Mouse (Mus musculus) left cerebral cortex, adult 8-10 months (tissue): ENCODE measurements around the gene Pde4b. TPM values are rescaled to one million over a fixed set of nuclear protein-coding genes. Genes with fewer than 3 reads are reported as not detected.
A peak's percentile ranks its signal among the peaks of the same experiment; 100 is the strongest.

Experiments
- DNase-seq, 2 experiments: peaks; one replicate each; pipeline ENCODE4 v3.0.0; 2022; ENCODE audit warnings: low spot score in 2 of 2
- total RNA-seq, 4 experiments: library from RNA; stranded (reverse); gene quantifications; 2 replicates each; pipeline ENCODE4 v1.2.4; 2022

Gene Pde4b
- total RNA-seq, 4 experiments from 2014 or later = 130 to 148 (median 137) TPM

- no peak for DNase-seq
Observed at GRCm38 (mm10) chr4:102505714-102506113, 418.4 kb downstream of the Pde4b start.

DNA sequence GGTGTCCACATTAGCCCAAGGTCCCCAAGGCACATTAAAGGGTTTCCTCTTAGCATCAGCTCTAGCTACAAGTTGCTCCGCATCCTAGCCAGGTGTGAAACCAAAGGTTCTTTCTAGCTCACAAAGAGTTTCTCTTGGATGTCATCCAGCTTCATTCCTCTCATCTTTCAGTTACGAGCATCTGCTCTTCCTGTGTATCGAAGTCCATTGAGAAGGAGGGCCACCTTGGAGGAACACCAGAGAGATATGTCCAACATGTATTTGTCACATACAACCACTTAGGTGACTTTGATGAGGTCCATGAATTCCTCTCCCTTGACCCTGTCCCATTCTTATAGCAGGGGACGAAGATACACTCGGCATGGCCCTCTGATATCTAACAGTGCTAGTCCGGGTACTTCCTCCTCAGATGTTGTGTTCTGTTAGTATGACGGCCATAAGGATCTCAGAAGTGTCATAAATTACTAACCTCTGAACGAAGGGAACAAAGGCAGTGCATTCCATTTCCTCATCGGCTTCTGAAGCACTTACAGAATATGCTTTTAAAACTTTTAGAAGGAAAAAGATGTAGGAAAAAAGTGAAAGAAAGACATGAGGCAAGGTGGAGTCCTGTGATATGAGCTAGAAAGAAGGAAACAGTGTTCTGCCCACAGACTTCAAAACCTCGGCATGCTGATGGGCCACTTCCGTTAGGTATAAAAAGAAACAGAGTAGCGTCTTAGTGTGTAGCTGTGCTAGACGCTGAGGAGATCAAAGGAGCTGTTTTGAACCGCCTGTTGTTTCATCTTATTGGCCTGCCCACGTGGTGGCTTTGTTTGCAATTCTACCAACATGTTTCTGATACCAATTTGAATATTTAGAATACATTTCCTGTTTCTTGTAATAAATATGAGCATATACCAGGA, 419.3 kb downstream of the Pde4b start:
- DNase-seq = no peak

GRCm38 (mm10) chr4:102507344-102507743, 420.0 kb downstream of the Pde4b start:
- DNase-seq = no peak

DNA sequence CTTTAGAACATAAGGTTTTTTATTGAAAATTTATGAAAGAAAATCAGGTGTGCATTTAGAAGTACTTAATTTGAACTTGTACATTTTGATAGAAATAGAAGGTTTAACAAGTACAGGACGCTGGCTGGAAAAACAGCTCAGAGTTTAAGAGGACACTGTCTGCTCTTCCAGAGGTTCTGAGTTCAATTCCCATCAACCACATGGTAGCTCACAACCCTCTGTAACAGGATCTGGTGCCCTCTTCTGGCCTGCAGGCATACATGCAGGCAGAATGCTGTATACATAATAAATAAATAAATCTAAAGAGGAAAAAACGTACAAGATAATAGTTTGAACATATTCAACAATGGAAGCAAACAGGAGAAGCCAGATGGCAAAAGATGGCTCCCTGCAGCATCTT, 420.4 kb downstream of the Pde4b start:
- DNase-seq = no peak

GRCm38 (mm10) chr4:102510061-102510460, 422.7 kb downstream of the Pde4b start:
- DNase-seq = no peak

DNA sequence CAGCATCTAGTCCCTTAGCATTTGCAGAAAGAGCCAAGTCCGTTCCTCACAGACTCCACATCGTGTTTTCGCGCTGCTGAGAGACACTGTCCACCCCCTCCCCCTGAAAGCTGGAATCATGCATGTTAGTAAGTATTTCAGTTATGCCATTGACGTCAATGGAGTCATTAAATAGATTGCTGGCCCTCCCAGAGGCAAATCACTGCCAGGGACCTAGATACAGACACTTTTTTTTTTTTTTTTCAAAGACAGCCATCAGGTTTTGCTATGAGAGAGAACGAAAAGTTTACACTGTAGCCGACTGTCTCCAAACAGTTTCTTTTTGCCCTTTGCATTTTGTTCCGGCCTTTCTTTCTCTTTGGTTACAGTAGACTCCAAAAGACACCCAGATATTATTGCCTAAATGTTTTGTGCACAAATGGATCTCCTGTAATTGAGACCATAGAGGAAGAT, 423.6 kb downstream of the Pde4b start:
- DNase-seq = peak; percentile 38 to 74

- peak; percentile 29 to 72 for DNase-seq
Observed at GRCm38 (mm10) chr4:102511511-102511910, 424.2 kb downstream of the Pde4b start.

DNA sequence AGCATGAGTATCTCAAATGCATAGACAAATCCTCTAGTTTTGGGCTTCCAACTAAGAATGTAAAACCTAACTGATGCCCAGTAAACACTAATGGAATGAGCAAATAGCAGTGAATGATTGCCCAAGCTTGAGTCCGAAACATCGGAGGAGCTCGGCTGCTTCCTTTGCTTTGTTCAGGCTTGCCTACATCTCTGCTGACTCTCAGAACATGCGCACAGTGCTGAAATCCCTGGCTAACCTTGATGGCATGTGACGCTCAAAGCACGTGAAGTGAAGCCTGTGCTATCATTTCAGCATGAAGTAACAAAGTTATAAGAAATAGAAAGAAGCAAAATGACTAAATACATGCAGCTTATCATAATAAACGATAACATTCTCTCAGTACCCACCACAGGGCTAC, 425.6 kb downstream of the Pde4b start:
- DNase-seq = no peak

DNA sequence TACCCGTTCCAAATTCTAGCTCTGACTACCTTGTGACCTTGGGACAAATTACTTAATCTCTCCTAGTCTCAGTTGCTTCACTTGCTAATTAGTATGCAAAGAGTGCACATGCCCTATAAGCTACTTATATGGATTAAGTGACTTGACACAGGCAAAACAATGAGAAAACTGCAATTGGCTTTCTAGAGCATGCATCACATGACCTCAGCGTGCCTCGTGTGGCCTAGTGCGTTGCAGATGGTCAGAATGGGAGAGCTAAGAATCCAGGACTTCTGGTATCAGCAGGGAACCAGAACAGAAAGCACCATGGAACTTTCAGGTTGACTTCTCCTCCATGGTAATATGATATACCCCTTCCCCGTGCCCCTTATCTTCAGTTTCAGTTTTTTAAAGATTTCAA, 426.2 kb downstream of the Pde4b start:
- DNase-seq = no peak

DNA sequence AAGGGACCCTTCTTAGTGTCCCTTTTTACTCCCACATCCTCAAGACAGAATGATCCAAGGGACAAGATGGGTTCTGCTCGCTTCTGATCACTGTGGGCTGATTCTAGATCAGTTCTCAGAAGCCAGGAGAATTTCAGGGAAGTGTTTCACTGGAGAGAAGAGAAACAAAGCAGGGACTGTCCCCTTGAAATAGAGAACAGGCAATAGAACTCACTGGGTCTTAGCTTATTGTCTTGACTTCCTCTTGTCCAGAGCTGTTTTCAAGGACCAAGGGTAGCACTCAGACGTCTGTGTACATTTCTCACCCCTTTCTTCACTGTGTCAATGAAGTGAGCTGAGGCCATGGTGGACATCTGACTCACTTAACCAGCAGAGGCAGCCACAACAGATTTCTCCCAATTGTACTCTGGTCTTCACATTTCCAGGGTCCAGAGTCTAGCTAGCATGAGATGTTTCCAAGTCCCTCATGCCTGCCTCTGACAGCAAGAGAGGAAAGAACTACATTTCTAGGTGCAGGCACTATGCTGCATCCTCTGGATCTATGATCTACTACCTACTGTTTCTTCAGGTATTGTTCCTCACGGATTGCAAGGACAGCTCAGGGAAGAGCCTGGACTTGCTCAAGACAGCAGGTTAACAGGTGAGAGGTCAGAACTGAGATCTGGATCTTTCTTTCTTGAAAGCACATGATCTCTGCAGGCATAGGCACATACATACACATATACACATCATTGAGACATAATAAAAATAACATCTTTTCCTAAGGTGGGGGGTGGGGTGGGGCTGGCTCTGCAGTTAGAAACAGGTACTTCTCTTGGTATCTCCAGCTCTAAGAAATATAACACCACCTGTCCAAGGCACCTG, 427.9 kb downstream of the Pde4b start:
- DNase-seq = no peak

DNA sequence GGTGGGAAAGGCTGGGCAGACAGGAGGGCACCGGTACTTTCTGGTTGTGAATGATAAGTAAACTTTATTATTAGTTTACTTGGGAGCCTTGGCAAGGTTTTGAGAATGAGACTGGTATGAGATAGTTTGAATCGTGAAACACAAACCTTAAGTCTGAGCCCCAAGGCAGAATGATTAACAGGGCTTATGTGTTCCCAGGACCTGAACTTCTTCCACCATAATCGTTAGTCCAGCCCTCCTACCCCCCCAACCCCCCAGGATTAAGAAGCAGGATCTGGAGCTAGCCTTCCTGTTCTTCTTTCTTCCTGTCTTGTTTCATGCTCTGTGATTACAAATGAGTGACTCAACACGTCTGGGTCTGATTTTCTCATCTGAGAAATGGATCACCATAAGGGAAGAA, 429.1 kb downstream of the Pde4b start:
- no peak for DNase-seq

DNA sequence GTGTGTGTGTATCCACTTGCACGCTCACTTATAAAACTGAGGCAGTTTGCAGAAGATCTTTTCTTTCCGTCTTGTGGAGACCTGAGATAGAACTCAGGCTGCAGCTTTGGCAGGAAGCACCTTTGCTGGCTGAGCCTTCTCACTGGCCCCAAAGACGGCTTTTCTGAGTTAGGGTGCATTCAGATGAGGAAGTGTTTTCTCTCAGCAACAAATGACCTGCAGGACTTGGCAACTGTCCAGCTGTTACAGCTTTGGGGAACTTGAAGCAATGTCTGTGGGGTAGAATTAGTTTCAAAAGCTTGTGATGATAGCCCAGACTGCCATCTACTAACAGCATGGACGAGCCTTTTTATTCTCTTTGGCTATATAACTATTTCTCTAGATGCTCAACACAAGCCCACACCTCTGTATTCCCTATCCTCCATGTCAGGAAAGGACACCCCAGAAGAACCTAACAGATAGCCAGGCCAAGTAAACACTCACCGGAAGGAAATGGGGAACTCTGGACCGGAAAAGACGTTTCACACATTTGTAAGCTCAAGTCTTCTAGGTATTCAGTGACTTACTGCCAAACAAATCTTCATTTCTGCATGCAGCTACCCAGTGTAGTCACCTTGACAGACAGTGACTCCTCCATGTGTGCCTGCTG, 429.8 kb downstream of the Pde4b start:
- DNase-seq = no peak

- DNase-seq = no peak
Observed at GRCm38 (mm10) chr4:102517653-102518052, 430.3 kb downstream of the Pde4b start.

- no peak for DNase-seq
Observed at GRCm38 (mm10) chr4:102518341-102518740, 431.0 kb downstream of the Pde4b start.

GRCm38 (mm10) chr4:102520669-102521261, 433.4 kb downstream of the Pde4b start:
- DNase-seq = no peak

DNA sequence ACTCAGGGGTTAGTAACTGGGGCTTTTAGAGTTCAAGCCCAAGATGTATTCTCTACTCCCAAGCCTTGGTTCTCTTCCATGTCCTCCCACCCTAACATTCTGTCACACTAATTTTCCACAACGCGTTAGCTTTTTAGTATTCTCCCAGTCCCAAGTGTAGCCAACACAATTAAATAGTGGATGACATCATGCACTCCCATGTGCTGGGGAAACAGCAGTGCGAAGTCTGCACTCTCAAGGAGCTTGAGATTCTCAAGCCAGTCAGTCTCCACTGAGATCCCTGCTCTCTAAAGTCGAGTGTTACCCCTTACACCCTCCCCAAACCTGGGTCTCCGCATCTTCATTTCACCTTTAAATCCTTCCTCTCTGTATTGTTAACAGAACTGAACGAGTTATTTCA, 434.1 kb downstream of the Pde4b start:
- no peak for DNase-seq

- no peak for DNase-seq
Observed at GRCm38 (mm10) chr4:102527361-102527760, 440.0 kb downstream of the Pde4b start.

GRCm38 (mm10) chr4:102530797-102531196, 443.5 kb downstream of the Pde4b start:
- no peak for DNase-seq

DNA sequence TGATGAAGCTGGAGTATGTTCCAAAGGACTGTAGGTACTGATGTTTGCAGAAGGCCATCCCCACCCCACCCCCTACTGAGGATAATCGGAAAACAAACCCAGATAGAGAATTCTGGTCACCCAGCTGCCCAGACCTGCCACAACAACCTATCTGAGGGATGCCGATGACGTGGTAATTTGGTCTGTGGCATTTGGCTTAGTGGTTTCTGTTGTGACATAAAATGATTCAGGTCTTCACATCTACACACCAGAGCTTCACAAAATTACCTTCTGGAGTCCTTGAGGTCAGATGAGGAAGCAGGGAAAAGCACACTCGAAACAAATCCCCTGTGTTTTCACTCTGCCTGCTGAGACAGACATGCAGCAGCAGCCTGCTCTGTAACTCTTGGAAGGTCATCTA, 444.4 kb downstream of the Pde4b start:
- no peak for DNase-seq

- no peak for DNase-seq
Observed at GRCm38 (mm10) chr4:102533183-102534048, 446.1 kb downstream of the Pde4b start.
